ENCODE assay signal across 9 mouse cellular contexts in genomic region chr8:119676389-119676788, GRCm38 (mm10). TPM values are rescaled to one million over a fixed set of nuclear protein-coding genes. Genes with fewer than 3 reads are reported as not detected.
DNase-seq lines count a peak whose midpoint lies in the region; ATAC-seq and TF ChIP-seq lines count a peak whose summit lies in the region.
"Had no signal": no experiment of that assay in that cellular context is flagged by ENCODE, and none has a peak within 500 bp of the region (broad histone marks: within the 10 kb centered on the region; RNA-seq: fewer than 3 reads in every experiment).

No protein-coding gene starts in this region.

- TF ChIP-seq POLR2A in cortical plate, adult 2 months (IDR thresholded peaks at IDR 0.05; ENCODE audit: extremely low read depth, insufficient read depth, low read length) = no peak

- H3K27me3 ChIP-seq in intestine, embryonic 16.5 days (replicated peaks; ENCODE audit: control insufficient read depth, insufficient read depth, low read length) = no peaks in the 10 kb centered on the region
- H3K27me3 ChIP-seq in limb, embryonic 10.5 days (ENCODE audit: low read depth, poor library complexity, severe bottlenecking) = no peaks in the 10 kb centered on the region
- no peaks in the 10 kb centered on the region for H3K27me3 ChIP-seq in splenic B cell, adult 2 months (ENCODE audit: control insufficient read depth, insufficient read depth, low read length, poor library complexity, severe bottlenecking)
- H3K27me3 ChIP-seq: embryonic facial prominence, embryonic 12.5 days had no signal

- H3K9me3 ChIP-seq in intestine, embryonic 16.5 days (ENCODE audit: control insufficient read depth, low read length) = no peaks in the 10 kb centered on the region
- H3K9me3 ChIP-seq in limb, embryonic 10.5 days (replicated peaks) = no peaks in the 10 kb centered on the region
- H3K9me3 ChIP-seq: embryonic facial prominence, embryonic 12.5 days had no signal

- no peaks in the 10 kb centered on the region for H3K36me3 ChIP-seq in intestine, embryonic 16.5 days (ENCODE audit: control insufficient read depth, insufficient read depth, low read length)
- no peaks in the 10 kb centered on the region for H3K36me3 ChIP-seq in limb, embryonic 10.5 days
- no peaks in the 10 kb centered on the region for H3K36me3 ChIP-seq in splenic B cell, adult 2 months (ENCODE audit: control insufficient read depth, insufficient read depth, low read length, poor library complexity, severe bottlenecking)
- H3K36me3 ChIP-seq: embryonic facial prominence, embryonic 12.5 days had no signal

- H3K4me1 ChIP-seq in cortical plate, adult 2 months (ENCODE audit: control insufficient read depth, insufficient read depth, low read length) = no peaks in the 10 kb centered on the region
- no peaks in the 10 kb centered on the region for H3K4me1 ChIP-seq in intestine, embryonic 16.5 days (ENCODE audit: control insufficient read depth, insufficient read depth, low read length)
- H3K4me1 ChIP-seq in limb, embryonic 10.5 days = peaks cover 10% of the 10 kb centered on the region; the same call in 1 of the 2 replicates

- peak; percentile 87 for DNase-seq in 3T3-L1 (ENCODE audit: low read depth, low spot score)
- DNase-seq in adrenal gland, adult (ENCODE audit: inconsistent age in 2 of 2, low spot score in 1 of 2) = peak; percentile 93 to 98
- DNase-seq in gastrocnemius, postnatal 25 days = peak; percentile 85
- peak; percentile 87 for DNase-seq in limb, embryonic 10.5 days (ENCODE audit: low spot score)
- peak; percentile 64 to 75 for DNase-seq in natural killer cell, adult 2 months (ENCODE audit: low spot score in 2 of 2)
- peak; percentile 86 for DNase-seq in splenic B cell, adult 2 months (ENCODE audit: low read depth, low spot score)

- TF ChIP-seq CTCF in cortical plate, adult 2 months (IDR thresholded peaks at IDR 0.05; ENCODE audit: extremely low read depth, insufficient read depth, low read length) = peak; percentile 98

- H3K4me2 ChIP-seq in intestine, embryonic 16.5 days (ENCODE audit: low read depth, low read length) = no peak overlapping the region
- H3K4me2 ChIP-seq: embryonic facial prominence, embryonic 12.5 days had no signal

- 12% methylated on average over 8 of the region's 8 CpGs for WGBS in intestine, embryonic 16.5 days
- 22% methylated on average over 8 of the region's 8 CpGs for WGBS in limb, embryonic 10.5 days

- no peak overlapping the region for H3K4me3 ChIP-seq in cortical plate, adult 2 months (ENCODE audit: insufficient read depth, low read length)
- no peak overlapping the region for H3K4me3 ChIP-seq in intestine, embryonic 16.5 days (ENCODE audit: low read length)
- no peak overlapping the region for H3K4me3 ChIP-seq in limb, embryonic 10.5 days
- H3K4me3 ChIP-seq: embryonic facial prominence, embryonic 12.5 days had no signal

- no peak overlapping the region for H3K9ac ChIP-seq in intestine, embryonic 16.5 days (ENCODE audit: low read depth, low read length)
- H3K9ac ChIP-seq: embryonic facial prominence, embryonic 12.5 days had no signal

- ATAC-seq in intestine, embryonic 16.5 days = peak; percentile 58

- no peak overlapping the region for H3K27ac ChIP-seq in cortical plate, adult 2 months (ENCODE audit: insufficient read depth, low read length)
- H3K27ac ChIP-seq in intestine, embryonic 16.5 days (ENCODE audit: low read length) = no peak overlapping the region
- no peak overlapping the region for H3K27ac ChIP-seq in limb, embryonic 10.5 days
- H3K27ac ChIP-seq: embryonic facial prominence, embryonic 12.5 days had no signal

RNA-seq across cellular contexts. Expression of gene Wfdc1, which starts 10.2 kb away (rescaled TPM):
- 17.5 and 20.3 TPM in 2 replicates for polyA plus RNA-seq in cortical plate, adult 2 months (2012; rRNA removed)
- 100 to 1,000 TPM in 1 of 2 experiments, 10 to 100 TPM in 1; 74.0 to 104 TPM for total RNA-seq in gastrocnemius, postnatal 25 days (2021)
- polyA plus RNA-seq in intestine, embryonic 16.5 days (2015; fragmentation: Nextera tagmentation; extraction: Ambion mirVana) = 4.6 and 5.4 TPM in 2 replicates
- polyA plus RNA-seq in limb, embryonic 10.5 days (2016; fragmentation: Nextera tagmentation; extraction: Ambion mirVana) = 0.10 TPM in 1 of 2 replicates, not detected in the other

RNA-seq across cellular contexts. Expression of gene Atp2c2, which starts 23.4 kb away (rescaled TPM):
- polyA plus RNA-seq in cortical plate, adult 2 months (2012; rRNA removed) = 0.96 and 1.1 TPM in 2 replicates
- total RNA-seq in gastrocnemius, postnatal 25 days (2021) = under 1 TPM in 1 of 2 experiments, not detected in 1; 0.13 TPM
- 6.4 and 6.8 TPM in 2 replicates for polyA plus RNA-seq in intestine, embryonic 16.5 days (2015; fragmentation: Nextera tagmentation; extraction: Ambion mirVana)
- 2.3 and 2.5 TPM in 2 replicates for polyA plus RNA-seq in limb, embryonic 10.5 days (2016; fragmentation: Nextera tagmentation; extraction: Ambion mirVana)

RNA-seq across cellular contexts. Expression of gene Kcng4, which starts 40.9 kb away (rescaled TPM):
- polyA plus RNA-seq in cortical plate, adult 2 months (2012; rRNA removed) = 5.3 and 5.5 TPM in 2 replicates
- 10 to 100 TPM in 1 of 2 experiments, 1 to 10 TPM in 1; 8.6 to 12.6 TPM for total RNA-seq in gastrocnemius, postnatal 25 days (2021)
- 0.23 TPM in 2 replicates for polyA plus RNA-seq in intestine, embryonic 16.5 days (2015; fragmentation: Nextera tagmentation; extraction: Ambion mirVana)
- 0.04 TPM in 1 of 2 replicates, not detected in the other for polyA plus RNA-seq in limb, embryonic 10.5 days (2016; fragmentation: Nextera tagmentation; extraction: Ambion mirVana)
